Mouse (Mus musculus) intestine, embryonic 16.5 days (tissue): ENCODE measurements around the gene Vsig10. TPM values are rescaled to one million over a fixed set of nuclear protein-coding genes. Genes with fewer than 3 reads are reported as not detected.

ENCODE experiments used
- ATAC-seq: fragments of 200-750 bp; cut with Nextera tagmentation; 2 replicates; pipeline ENCODE4 v1.8.0; 2017; ENCODE audit warnings: moderate TSS enrichment, moderate library complexity
- H3K27ac ChIP-seq: fragments of 300-500 bp; sonication (generic); 2 replicates; pipeline ENCODE4 v1.5.1; 2014; ENCODE audit warnings: mild to moderate bottlenecking, low read length
- H3K27me3 ChIP-seq: fragments of 300-500 bp; sonication (generic); replicated peaks from 2 replicates; pipeline ENCODE4 v1.6.1; 2014; ENCODE audit warnings: low read length, control low read depth, mixed read lengths; ENCODE audit not compliant: control insufficient read depth, insufficient read depth
- H3K36me3 ChIP-seq: fragments of 300-500 bp; sonication (generic); 2 replicates; pipeline ENCODE4 v1.6.1; 2014; ENCODE audit warnings: low read length, control low read depth; ENCODE audit not compliant: control insufficient read depth, insufficient read depth
- H3K4me1 ChIP-seq: fragments of 300-500 bp; sonication (generic); 2 replicates; pipeline ENCODE4 v1.6.1; 2014; ENCODE audit warnings: low read length, control low read depth, mixed read lengths; ENCODE audit not compliant: control insufficient read depth, insufficient read depth
- H3K4me2 ChIP-seq: fragments of 300-500 bp; sonication (generic); 2 replicates; pipeline ENCODE4 v1.6.1; 2014; ENCODE audit warnings: low read depth, low read length, control low read depth
- H3K4me3 ChIP-seq: fragments of 300-500 bp; sonication (generic); 2 replicates; pipeline ENCODE4 v1.5.1; 2014; ENCODE audit warnings: mild to moderate bottlenecking, low read length
- H3K9ac ChIP-seq: fragments of 300-500 bp; sonication (generic); 2 replicates; pipeline ENCODE4 v1.6.1; 2014; ENCODE audit warnings: low read depth, low read length
- H3K9me3 ChIP-seq: fragments of 300-500 bp; sonication (generic); 2 replicates; pipeline ENCODE4 v1.6.1; 2016; ENCODE audit warnings: low read length, control low read depth; ENCODE audit not compliant: control insufficient read depth
- WGBS: fragments of 180-500 bp; shearing (Covaris S2); extraction: QIAGEN DNeasy Blood & Tissue Kit; methylation state at CpG from one replicate; pipeline ENCODE4 v1.1.7; 2014; 5-methylcytosine and 5-hydroxymethylcytosine counted together
- polyA plus RNA-seq: library from polyadenylated mRNA; unstranded; fragments of >200 nt; fragmentation: Nextera tagmentation; extraction: Ambion mirVana; gene quantifications from 2 replicates; pipeline ENCODE4 v1.2.1, GENCODE M21; 2015

Vsig10 gene
- polyA plus RNA-seq = 15.4 and 18.6 TPM in 2 replicates

DNA sequence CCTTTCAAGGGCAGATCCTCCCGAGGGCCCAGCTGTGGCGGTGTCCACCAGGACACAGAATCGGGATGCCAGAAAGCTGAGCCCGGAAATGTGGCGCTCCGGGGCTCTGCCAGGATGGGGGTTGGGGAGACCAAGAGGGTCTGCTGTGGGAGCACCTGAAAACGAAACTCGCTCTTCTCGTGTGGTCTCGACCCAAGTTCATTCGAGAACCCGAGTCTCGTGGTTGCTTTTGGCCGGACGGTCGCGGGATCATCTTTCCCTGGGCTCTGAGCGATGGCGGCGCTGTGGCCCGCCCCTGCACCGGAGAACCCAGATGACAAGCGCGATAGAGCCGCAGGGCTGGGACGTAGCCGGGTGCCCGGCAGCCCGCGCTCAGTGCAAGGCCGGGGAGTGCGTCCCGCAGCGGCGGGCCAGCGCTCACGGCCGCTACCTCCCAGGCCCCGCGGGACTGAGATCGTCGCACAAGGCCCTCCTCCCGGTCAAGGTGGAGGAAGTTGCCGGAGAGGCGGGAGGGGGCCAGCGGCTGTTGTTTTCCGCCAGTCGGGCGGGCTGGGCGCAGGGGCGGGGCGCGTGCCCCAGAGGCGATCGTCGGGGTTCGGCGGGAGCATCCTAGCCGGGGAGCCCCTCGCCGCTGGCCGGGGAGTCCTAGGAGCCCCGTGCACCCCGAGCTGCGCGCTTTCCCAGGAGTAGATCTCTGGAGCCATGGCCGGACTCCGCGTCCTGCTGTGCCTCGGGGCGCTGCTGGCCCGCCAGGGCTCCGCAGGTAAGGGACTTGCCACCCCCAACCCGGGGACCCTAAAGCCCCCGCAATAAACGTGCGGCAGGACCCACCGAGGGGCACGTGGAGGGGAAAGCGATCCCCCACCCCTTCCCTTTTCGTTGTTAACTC, at the start of gene Vsig10:
Vsig10 (plus strand) TSS at position 343 of the 889 bp plus-strand sequence.
- WGBS = under 1% methylated on average over 80 of the region's 81 CpGs
- H3K4me3 ChIP-seq = peak within 1 kb of the TSS; percentile 88
- H3K4me1 ChIP-seq = peaks cover 29% of the 10 kb centered on the region
- H3K9me3 ChIP-seq = no peaks in the 10 kb centered on the region
- peak within 1 kb of the TSS; percentile 94 for H3K9ac ChIP-seq
- peak; percentile 80 for ATAC-seq
- no peaks in the 10 kb centered on the region for H3K27me3 ChIP-seq
- peak within 1 kb of the TSS; percentile 93 for H3K27ac ChIP-seq
- peak within 1 kb of the TSS; percentile 84 for H3K4me2 ChIP-seq
- no peaks in the 10 kb centered on the region for H3K36me3 ChIP-seq

DNA sequence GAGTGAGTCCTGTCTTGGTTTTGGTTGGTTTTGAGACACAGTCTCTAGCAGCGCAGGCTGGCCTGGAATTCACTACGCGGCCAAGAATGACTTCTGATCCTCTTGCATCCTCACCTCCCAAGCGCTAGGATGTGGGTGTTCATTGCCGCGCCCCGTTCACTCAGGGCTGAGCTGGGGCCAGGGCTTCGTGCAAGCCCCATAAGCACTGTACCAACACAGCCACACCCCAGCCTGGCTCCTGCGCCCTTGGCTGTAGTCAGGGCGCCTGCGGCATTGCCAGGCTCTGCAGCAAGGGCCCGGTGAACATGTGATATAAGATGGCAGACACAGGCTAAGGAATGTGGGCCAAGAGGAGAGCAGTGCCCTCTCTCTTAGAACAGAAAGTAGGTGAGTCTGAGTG, 49.5 kb upstream of the Vsig10 start:
- Histone ChIP-seq H3K9ac (no peak overlapping the region), H3K4me3 (no peak overlapping the region), H3K27me3 (no peaks in the 10 kb centered on the region), H3K27ac (no peak overlapping the region), H3K4me1 (no peaks in the 10 kb centered on the region), H3K4me2 (no peak overlapping the region), H3K9me3 (no peaks in the 10 kb centered on the region), H3K36me3 (no peaks in the 10 kb centered on the region)
- ATAC-seq = 0 out of 2 replicates have a peak, but pooled peaks have one; percentile 32
- 88% methylated on average over 12 of the region's 12 CpGs for WGBS

DNA sequence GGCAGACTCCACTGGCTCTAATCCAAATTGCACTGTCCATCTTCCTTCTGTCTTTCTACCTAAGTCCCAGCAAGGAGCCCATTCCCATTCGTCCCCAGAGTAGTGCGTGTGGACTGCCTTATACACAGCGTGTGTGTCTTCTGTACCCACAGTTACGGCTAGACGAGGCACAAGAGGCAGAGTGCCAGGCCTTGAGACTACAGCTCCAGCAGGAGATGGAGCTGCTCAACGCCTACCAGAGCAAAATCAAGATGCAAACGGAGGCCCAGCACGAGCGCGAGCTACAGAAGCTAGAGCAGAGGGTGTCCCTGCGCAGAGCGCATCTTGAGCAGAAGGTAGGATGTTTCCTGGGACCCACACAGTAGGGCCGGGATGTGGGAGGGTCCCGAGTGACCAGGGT, 46.9 kb upstream of the Vsig10 start:
- no peak overlapping the region for H3K27ac ChIP-seq
- no peak overlapping the region for H3K4me2 ChIP-seq
- H3K27me3 ChIP-seq = no peaks in the 10 kb centered on the region
- no peaks in the 10 kb centered on the region for H3K4me1 ChIP-seq
- WGBS = 89% methylated on average over 14 of the region's 14 CpGs
- ATAC-seq = no peak
- no peak overlapping the region for H3K9ac ChIP-seq
- no peaks in the 10 kb centered on the region for H3K9me3 ChIP-seq
- no peak overlapping the region for H3K4me3 ChIP-seq
- H3K36me3 ChIP-seq = no peaks in the 10 kb centered on the region

DNA sequence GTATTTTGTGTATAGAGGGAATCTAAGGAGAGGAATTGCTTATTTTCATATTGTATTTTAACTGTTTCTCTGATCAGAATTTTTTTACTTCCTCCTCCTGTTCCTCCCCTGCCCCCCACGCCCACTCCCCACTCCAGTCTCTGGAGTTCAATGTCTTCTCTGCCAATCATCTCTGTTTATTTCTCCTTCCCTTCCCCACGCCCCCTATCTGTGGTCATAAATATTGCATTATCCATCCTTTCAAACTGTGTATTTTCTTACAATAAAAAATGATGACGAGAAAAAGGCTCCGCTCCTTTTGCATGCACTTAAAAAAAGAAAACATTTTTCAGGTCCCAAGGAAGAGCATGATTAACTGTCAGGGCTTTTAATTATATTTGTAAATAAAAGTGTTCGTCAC, 44.1 kb upstream of the Vsig10 start:
- H3K4me3 ChIP-seq = no peak overlapping the region
- WGBS = 65% methylated on average over 5 of the region's 5 CpGs

DNA sequence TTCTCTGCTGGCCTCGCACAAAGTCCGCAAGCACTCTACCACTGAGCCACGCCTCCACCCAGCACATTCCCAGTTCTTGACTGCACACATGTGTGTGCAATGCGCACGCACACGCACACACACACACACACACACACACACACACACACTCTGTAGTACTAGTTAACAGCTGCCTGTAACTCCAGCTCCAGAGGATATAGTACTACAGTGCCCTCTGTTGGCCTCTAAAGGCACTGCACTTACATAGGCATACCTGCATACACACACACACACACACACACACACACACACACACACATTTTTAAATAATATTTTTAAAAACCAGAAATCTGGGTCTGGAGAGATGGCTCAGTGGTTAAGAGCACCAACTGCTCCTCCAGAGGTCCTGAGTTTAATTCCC, 41.1 kb upstream of the Vsig10 start:
- WGBS = 98% methylated on average over 6 of the region's 6 CpGs
- Histone ChIP-seq H3K9ac (no peak overlapping the region), H3K4me3 (no peak overlapping the region), H3K27me3 (no peaks in the 10 kb centered on the region), H3K4me2 (no peak overlapping the region), H3K4me1 (peaks cover 21% of the 10 kb centered on the region), H3K27ac (no peak overlapping the region), H3K36me3 (0 out of 2 replicates have a peak, but pooled peaks cover 2% of the 10 kb centered on the region), H3K9me3 (no peaks in the 10 kb centered on the region)
- ATAC-seq = no peak

More for the DNA sequence above, 44.1 kb upstream of the Vsig10 start:
- Histone ChIP-seq H3K4me2 (no peak overlapping the region), H3K4me1 (peaks cover 10% of the 10 kb centered on the region), H3K27ac (no peak overlapping the region), H3K36me3 (no peaks in the 10 kb centered on the region), H3K27me3 (no peaks in the 10 kb centered on the region), H3K9me3 (no peaks in the 10 kb centered on the region), H3K9ac (no peak overlapping the region)
- no peak for ATAC-seq

DNA sequence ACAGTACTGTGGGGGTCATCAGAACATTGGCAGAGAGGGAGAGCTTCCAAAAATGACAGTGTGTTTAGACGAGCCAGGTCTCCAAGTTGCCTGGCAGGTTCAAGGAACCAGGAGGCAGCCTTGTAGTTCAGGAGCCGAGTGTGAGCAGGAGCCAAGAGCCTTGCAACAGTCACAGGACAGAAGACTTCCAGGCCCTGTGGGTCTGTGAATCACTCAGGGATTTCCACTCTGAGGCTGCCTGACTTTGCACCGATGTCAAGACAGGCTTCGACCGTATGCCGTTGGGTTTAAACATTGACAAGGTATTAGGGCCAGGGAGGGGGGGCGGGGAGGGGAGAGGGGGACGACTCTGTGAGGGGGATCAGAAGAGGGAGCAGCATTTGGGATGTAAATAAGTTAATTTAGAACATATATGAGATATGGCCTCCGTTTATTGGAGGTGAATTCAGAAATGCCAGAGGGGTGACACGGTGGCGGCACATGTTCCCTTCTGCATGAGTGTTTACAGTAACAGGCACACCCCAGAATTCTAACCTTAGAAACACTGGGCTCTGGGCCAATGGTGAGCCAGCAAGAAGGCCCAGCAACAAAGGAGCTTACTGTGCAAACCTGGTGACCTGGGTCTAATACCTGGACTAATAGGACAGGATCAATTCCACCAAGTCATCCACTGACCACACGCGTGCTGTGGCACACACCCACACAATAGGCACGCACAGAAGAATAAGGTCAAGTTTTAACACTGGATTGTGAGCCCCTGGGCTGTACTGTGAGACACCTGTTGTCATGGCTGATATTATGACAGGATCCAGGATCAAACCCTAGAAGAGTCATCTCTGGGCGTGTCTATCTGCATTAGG, 39.8 kb upstream of the Vsig10 start:
- no peaks in the 10 kb centered on the region for H3K9me3 ChIP-seq
- H3K27ac ChIP-seq = peak overlapping the region; percentile 45; the same call in 1 of the 2 replicates
- peaks cover 21% of the 10 kb centered on the region for H3K4me1 ChIP-seq
- peak; percentile 55 for ATAC-seq
- H3K27me3 ChIP-seq = no peaks in the 10 kb centered on the region
- H3K4me2 ChIP-seq = no peak overlapping the region
- H3K4me3 ChIP-seq = no peak overlapping the region
- 65% methylated on average over 15 of the region's 15 CpGs for WGBS
- no peak overlapping the region for H3K9ac ChIP-seq
- H3K36me3 ChIP-seq = 0 out of 2 replicates have a peak, but pooled peaks cover 5% of the 10 kb centered on the region

DNA sequence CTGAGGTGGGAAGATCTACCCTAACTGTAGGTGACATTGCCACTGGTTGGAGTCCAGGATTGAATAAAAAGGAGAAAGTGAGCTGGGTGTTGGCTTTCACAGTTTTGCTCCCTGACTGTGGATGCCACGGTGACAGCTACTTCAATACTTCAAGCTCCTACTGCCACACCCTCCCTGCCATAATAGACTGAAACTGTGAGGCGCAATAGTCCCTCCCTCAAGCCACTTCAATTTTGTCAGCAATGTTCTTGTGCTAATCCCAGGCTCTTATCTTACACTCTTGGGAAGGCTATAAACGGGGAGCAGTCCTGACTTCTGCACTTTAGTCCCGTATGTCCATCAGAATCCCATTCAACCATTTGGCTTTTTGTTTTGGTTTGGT, 39.2 kb upstream of the Vsig10 start:
- Histone ChIP-seq H3K4me3 (no peak overlapping the region), H3K27ac (peak overlapping the region; percentile 45; the same call in 1 of the 2 replicates), H3K4me2 (no peak overlapping the region), H3K36me3 (0 out of 2 replicates have a peak, but pooled peaks cover 7% of the 10 kb centered on the region), H3K9ac (no peak overlapping the region), H3K4me1 (peaks cover 21% of the 10 kb centered on the region), H3K9me3 (no peaks in the 10 kb centered on the region), H3K27me3 (no peaks in the 10 kb centered on the region)
- 54% methylated on average over 4 of the region's 4 CpGs for WGBS
- ATAC-seq = peak; percentile 63

DNA sequence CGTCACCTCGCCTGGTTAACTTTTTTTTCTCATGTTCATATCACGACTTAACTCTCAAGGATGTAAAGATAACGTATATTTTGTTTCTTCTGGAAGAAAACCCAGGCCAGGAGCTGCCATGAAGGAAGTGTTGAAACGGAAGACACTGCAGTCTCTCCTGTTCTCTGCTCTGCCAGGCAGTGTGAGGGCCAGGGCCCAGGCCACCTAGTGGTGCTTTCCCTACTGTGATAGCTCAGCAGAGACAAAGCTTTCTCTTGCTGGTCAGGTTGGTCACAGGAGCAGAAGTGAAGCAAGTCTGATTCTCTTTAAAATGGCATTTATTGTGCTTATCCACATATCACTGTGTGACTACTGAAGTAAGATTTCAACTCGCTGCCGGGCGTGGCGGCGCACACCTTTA, 37.3 kb upstream of the Vsig10 start:
- Histone ChIP-seq H3K4me2 (no peak overlapping the region), H3K4me3 (no peak overlapping the region), H3K27ac (no peak overlapping the region), H3K27me3 (no peaks in the 10 kb centered on the region), H3K9me3 (no peaks in the 10 kb centered on the region), H3K4me1 (peaks cover 34% of the 10 kb centered on the region), H3K9ac (no peak overlapping the region), H3K36me3 (0 out of 2 replicates have a peak, but pooled peaks cover 9% of the 10 kb centered on the region)
- WGBS = 87% methylated on average over 10 of the region's 10 CpGs
- no peak for ATAC-seq

DNA sequence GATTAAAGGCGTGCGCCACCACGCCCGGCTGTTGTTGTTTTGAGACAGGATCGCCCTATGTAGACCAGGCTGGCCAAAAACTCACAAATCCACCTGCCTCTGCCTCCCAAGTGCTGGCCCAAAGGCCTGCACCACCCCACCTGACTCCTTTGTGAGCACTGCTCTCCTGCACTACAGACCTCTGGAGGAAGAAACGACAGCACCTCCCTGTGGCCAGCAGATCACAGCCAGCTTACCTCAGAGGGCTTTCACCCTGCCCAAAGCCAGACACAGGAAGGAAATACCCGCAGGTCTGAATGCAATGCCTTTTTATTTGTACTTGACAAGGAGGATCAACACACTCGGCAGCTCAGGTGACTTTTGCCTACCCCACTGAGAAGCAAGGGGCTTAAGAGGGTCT, 36.5 kb upstream of the Vsig10 start:
- H3K27me3 ChIP-seq = no peaks in the 10 kb centered on the region
- H3K4me2 ChIP-seq = no peak overlapping the region
- ATAC-seq = no peak
- 88% methylated on average over 8 of the region's 8 CpGs for WGBS
- H3K36me3 ChIP-seq = 0 out of 2 replicates have a peak, but pooled peaks cover 9% of the 10 kb centered on the region
- H3K4me3 ChIP-seq = no peak overlapping the region
- H3K4me1 ChIP-seq = peaks cover 34% of the 10 kb centered on the region
- H3K9me3 ChIP-seq = no peaks in the 10 kb centered on the region
- H3K9ac ChIP-seq = no peak overlapping the region
- no peak overlapping the region for H3K27ac ChIP-seq
